Mouse (Mus musculus) heart, embryonic 14.5 days (tissue): ENCODE results near the gene Tac4. TPM values are rescaled to one million over a fixed set of nuclear protein-coding genes. Genes with fewer than 3 reads are reported as not detected.

Experiments
- ATAC-seq: fragments of 200-750 bp; cut with Nextera tagmentation; 2 replicates; pipeline ENCODE4 v1.8.0; 2017; ENCODE audit warnings: low read depth, moderate TSS enrichment; ENCODE audit not compliant: insufficient number of reproducible peaks, insufficient read depth, low FRiP score
- H3K27ac ChIP-seq, 2 experiments: fragments of 200-500 bp in 1 of 2; fragments of 300-500 bp in 1 of 2; sonication (generic) in 1 of 2; replicated peaks in 1 of 2; 2 replicates each; pipeline ENCODE4 v1.5.1; 2012 to 2014; ENCODE audit warnings: low read depth in 2 of 2, low read length in 2 of 2, control low read depth in 1 of 2, mild to moderate bottlenecking in 1 of 2, mixed read lengths in 1 of 2; ENCODE audit not compliant: control insufficient read depth in 1 of 2, insufficient read depth in 1 of 2
- H3K27me3 ChIP-seq: fragments of 300-500 bp; sonication (generic); 2 replicates; pipeline ENCODE4 v1.6.1; 2014; ENCODE audit warnings: mild to moderate bottlenecking, low read length, control low read depth; ENCODE audit not compliant: control insufficient read depth, insufficient read depth
- H3K36me3 ChIP-seq: fragments of 300-500 bp; sonication (generic); 2 replicates; pipeline ENCODE4 v1.6.1; 2014; ENCODE audit warnings: mild to moderate bottlenecking, control low read depth, low read length, mixed read lengths; ENCODE audit not compliant: control insufficient read depth, insufficient read depth
- H3K4me1 ChIP-seq, 2 experiments: fragments of 200-500 bp in 1 of 2; fragments of 300-500 bp in 1 of 2; sonication (generic) in 1 of 2; 2 replicates each; pipeline ENCODE4 v1.6.1; 2012 to 2014; ENCODE audit warnings: low read length in 2 of 2, control low read depth in 1 of 2, mixed read lengths in 1 of 2; ENCODE audit not compliant: control insufficient read depth in 2 of 2, insufficient read depth in 2 of 2
- H3K4me2 ChIP-seq: fragments of 300-500 bp; sonication (generic); 2 replicates; pipeline ENCODE4 v1.6.1; 2014; ENCODE audit warnings: mild to moderate bottlenecking, low read length
- H3K4me3 ChIP-seq, 2 experiments: fragments of 200-500 bp in 1 of 2; fragments of 300-500 bp in 1 of 2; sonication (generic) in 1 of 2; 2 replicates each; pipeline ENCODE4 v1.5.1; 2012 to 2014; ENCODE audit warnings: low read length in 2 of 2, mild to moderate bottlenecking in 2 of 2, control low read depth in 1 of 2, low read depth in 1 of 2, moderate library complexity in 1 of 2; ENCODE audit not compliant: control insufficient read depth in 1 of 2, insufficient read depth in 1 of 2
- H3K9ac ChIP-seq: fragments of 300-500 bp; sonication (generic); 2 replicates; pipeline ENCODE4 v1.6.1; 2014; ENCODE audit warnings: mild to moderate bottlenecking, low read length
- H3K9me3 ChIP-seq: fragments of 300-500 bp; sonication (generic); 2 replicates; pipeline ENCODE4 v1.6.1; 2016; ENCODE audit warnings: low read length, control low read depth; ENCODE audit not compliant: control insufficient read depth
- WGBS: fragments of 180-500 bp; shearing (Covaris S2); extraction: QIAGEN DNeasy Blood & Tissue Kit; methylation state at CpG from one replicate; pipeline ENCODE4 v1.1.7; 2014; 5-methylcytosine and 5-hydroxymethylcytosine counted together
- polyA plus RNA-seq: library from polyadenylated mRNA; unstranded; fragments of >200 nt; fragmentation: Nextera tagmentation; extraction: Ambion mirVana; gene quantifications from 2 replicates; pipeline ENCODE4 v1.2.1, GENCODE M21; 2014

Tac4 gene
- not detected in 2 replicates for polyA plus RNA-seq

DNA sequence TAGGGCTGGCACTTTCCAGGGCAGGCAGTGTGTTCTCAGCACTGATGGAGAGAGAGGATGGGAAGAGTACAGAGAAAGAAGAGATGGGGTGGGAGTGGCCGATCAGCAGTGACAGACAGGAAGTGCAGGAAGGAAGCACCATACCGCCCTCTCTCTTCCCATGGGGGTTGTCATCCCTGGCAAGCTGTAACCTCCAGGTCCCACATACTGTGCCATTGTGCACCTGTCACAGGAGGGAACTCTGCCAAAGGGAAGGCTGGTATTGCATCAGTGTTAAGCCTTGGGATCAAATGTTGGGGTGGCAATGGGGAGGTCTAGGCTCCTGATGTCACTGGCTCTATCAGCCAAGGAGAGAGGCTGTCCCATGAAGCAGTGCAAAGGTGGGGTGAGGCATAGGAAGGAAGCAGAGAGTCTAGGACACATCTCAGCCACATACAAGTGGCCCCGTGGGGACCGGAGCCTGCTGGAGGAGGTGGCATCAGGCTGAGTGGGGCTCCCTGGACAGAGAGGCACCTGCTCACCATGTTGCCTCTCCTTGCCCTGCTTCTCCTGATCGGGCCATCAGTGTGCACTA lies at the start of gene Tac4:
Gene Tac4, plus strand, starts transcription at position 352 of the 574 bp plus-strand sequence.
- 71% methylated on average over 5 of the region's 5 CpGs for WGBS
- no peak within 1 kb of the TSS for H3K4me2 ChIP-seq
- peaks cover 6 to 8% of the 10 kb centered on the region in 2 experiments; a peak in 2 of 4 replicates for H3K4me1 ChIP-seq
- no peaks in the 10 kb centered on the region for H3K9me3 ChIP-seq
- no peak within 1 kb of the TSS for H3K4me3 ChIP-seq
- no peak within 1 kb of the TSS for H3K27ac ChIP-seq
- ATAC-seq = no peak
- H3K36me3 ChIP-seq = peaks cover 7% of the 10 kb centered on the region; the same call in 1 of the 2 replicates
- no peaks in the 10 kb centered on the region for H3K27me3 ChIP-seq
- H3K9ac ChIP-seq = no peak within 1 kb of the TSS

- Histone ChIP-seq H3K27me3 (peaks cover 12% of the 10 kb centered on the region), H3K9me3 (no peaks in the 10 kb centered on the region), H3K4me1 (peaks cover 2 to 8% of the 10 kb centered on the region in 2 experiments; a peak in 3 of 4 replicates), H3K4me2 (no peak overlapping the region), H3K36me3 (no peaks in the 10 kb centered on the region), H3K4me3 (no peak overlapping the region), H3K9ac (no peak overlapping the region), H3K27ac (no peak overlapping the region)
- 31% methylated on average over 6 of the region's 6 CpGs for WGBS
- no peak for ATAC-seq
Measured at GRCm38 (mm10) chr11:95213607-95214006, 47.7 kb upstream of the Tac4 start.

- no peak for ATAC-seq
- Histone ChIP-seq H3K36me3 (no peaks in the 10 kb centered on the region), H3K27ac (no peak overlapping the region), H3K9ac (no peak overlapping the region), H3K4me2 (no peak overlapping the region), H3K9me3 (no peaks in the 10 kb centered on the region), H3K4me1 (peaks cover 2 to 8% of the 10 kb centered on the region in 2 experiments; a peak in 3 of 4 replicates), H3K4me3 (no peak overlapping the region), H3K27me3 (peaks cover 12% of the 10 kb centered on the region)
- 12% methylated on average over 5 of the region's 5 CpGs for WGBS
Measured at GRCm38 (mm10) chr11:95214305-95214704, 47.0 kb upstream of the Tac4 start.

DNA sequence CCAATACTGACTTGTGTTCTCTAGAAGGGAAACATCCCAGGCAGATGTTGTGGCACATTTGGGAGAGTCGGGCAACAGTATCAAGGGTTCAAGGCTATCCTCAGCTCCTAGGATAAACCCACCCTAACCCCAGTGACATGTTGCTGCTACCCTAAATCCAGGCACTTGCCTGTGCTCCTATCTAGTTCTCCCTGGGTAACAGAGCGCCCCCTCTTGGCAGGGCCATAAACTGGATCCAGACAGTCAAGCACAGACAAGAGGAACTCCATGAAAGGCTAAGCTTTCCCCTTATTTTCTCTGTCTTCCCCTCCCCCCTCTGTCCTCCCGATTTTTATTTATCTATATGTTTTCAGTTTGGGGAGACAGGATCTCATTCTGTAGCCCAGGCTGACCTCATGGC lies 45.1 kb upstream of the Tac4 start:
- ATAC-seq = no peak
- Histone ChIP-seq H3K4me3 (no peak overlapping the region), H3K4me1 (peaks cover 0 to under 1% of the 10 kb centered on the region in 2 experiments; a peak in 2 of 4 replicates), H3K9ac (no peak overlapping the region), H3K27ac (no peak overlapping the region), H3K4me2 (no peak overlapping the region), H3K36me3 (no peaks in the 10 kb centered on the region), H3K9me3 (no peaks in the 10 kb centered on the region), H3K27me3 (peaks cover 18% of the 10 kb centered on the region)
- 59% methylated on average over 3 of the region's 3 CpGs for WGBS

DNA sequence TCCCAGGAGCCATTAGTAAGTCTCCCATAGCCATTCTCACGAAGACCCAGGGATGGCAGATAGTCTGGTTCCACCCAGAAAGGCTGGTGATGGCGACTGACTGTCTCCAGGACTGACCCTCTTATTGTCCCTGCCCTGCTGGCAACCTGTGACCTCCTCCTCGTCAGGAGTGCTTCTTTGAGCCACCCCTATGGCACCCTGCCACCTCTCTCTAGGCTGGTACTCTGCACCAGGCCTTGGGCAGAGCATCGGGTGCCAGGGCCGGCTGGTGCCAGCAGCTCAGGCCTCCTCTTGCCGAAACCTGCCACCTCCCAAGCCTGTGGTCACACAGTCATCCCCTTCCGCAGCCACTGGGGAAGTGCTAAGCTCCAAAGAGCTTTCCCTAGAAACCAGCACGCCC lies 42.2 kb upstream of the Tac4 start:
- H3K4me1 ChIP-seq = peaks cover 0 to 8% of the 10 kb centered on the region in 2 experiments; a peak in 3 of 4 replicates
- ATAC-seq = no peak
- peaks cover 44% of the 10 kb centered on the region for H3K27me3 ChIP-seq

DNA sequence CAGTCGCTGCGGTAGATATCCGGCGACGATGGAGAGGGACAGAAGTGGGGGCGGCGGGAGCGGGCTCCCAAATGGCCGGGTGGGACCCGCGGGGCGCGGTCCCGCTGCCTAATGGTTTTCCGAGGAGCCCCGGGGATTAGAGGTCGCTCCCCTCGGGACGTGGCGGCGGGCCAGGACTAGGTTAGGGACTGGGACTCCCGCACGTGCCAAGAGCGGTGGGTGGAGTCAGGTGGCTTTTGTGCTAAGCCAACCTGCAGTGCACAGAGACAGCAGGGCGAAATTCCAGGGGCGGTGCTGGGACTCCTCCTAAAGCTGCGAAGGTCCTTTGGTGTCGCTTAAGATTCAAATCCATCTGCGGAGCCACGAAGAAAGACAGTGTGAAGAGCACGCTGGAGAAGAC lies 37.9 kb upstream of the Tac4 start:
- 0 out of 2 replicates have a peak, but pooled peaks have one; percentile 38 for ATAC-seq
- Histone ChIP-seq H3K36me3 (no peaks in the 10 kb centered on the region), H3K9me3 (no peaks in the 10 kb centered on the region), H3K9ac (0 out of 2 replicates have a peak overlapping the region, but pooled peaks have one; percentile 9), H3K27me3 (peaks cover 48% of the 10 kb centered on the region), H3K4me1 (peaks cover 0 to 8% of the 10 kb centered on the region in 2 experiments; a peak in 3 of 4 replicates), H3K4me3 (peak overlapping the region; percentile 4 to 29; a peak in 3 of 4 replicates), H3K27ac (no peak overlapping the region), H3K4me2 (peak overlapping the region; percentile 65)
- WGBS = 2% methylated on average over 31 of the region's 31 CpGs

More for the DNA sequence above, 42.2 kb upstream of the Tac4 start:
- WGBS = 60% methylated on average over 8 of the region's 8 CpGs
- Histone ChIP-seq H3K36me3 (no peaks in the 10 kb centered on the region), H3K4me2 (no peak overlapping the region), H3K4me3 (no peak overlapping the region), H3K9me3 (no peaks in the 10 kb centered on the region), H3K27ac (no peak overlapping the region), H3K9ac (no peak overlapping the region)

- H3K4me2 ChIP-seq = no peak overlapping the region
Measured at GRCm38 (mm10) chr11:95224124-95224893, 37.0 kb upstream of the Tac4 start.

More at GRCm38 (mm10) chr11:95224124-95224893, 37.0 kb upstream of the Tac4 start:
- Histone ChIP-seq H3K4me3 (no peak overlapping the region), H3K9ac (no peak overlapping the region), H3K4me1 (peaks cover 0 to 8% of the 10 kb centered on the region in 2 experiments; a peak in 3 of 4 replicates), H3K27ac (no peak overlapping the region), H3K9me3 (no peaks in the 10 kb centered on the region), H3K36me3 (no peaks in the 10 kb centered on the region), H3K27me3 (peaks cover 48% of the 10 kb centered on the region)
- ATAC-seq = no peak
- 14% methylated on average over 15 of the region's 15 CpGs for WGBS
